Mouse (Mus musculus) mature B cell (primary cell): ENCODE measurements around the gene Rex1bd.

Source experiments
- in situ Hi-C: fragments of 300-500 bp; cut with MboI; formaldehyde crosslinking; loops from 2 replicates; pipeline ENCODE4 v1.14.3; 2019

Gene Rex1bd

DNA sequence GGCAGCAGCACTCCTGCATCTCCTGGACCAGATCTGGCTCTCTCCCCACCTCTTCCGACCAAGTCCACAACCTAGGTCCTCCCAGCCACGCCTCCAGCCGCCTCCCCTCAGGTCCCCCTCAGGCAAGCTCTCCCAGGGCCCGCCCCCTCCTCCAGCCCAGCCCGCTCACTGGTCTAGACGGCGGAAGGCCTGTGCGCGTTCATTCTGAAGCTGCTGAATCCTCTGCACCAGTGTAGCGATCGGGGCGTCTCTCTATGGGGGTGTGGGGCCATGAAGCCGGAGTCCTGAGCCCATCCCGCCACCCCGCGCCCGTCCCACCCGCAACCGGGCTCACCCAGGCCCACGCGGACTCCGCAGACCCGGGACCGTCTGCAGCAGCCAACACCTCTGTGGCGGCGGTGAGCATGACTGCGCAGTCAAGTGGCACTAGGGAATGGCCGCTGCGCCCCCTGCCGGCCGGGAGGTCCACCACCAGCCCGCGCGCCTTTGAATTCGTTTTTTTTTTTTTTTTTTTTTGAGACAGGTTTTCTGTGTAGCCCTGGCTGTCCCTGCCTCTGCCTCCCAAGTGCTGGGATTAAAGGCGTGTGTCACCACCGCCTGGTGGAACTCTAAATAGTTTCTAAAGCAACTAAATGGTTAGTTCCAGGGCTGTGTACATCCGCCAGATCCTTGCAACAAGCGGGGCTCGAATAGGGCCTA, at the start of gene Rex1bd:
Gene Rex1bd, minus strand, starts transcription at position 425 of the 699 bp plus-strand sequence.
- in situ Hi-C loops = loop anchor here (5.0 kb wide), 1 partner anchor 129 kb away; no protein-coding TSS in a partner anchor

GRCm38 (mm10) chr8:70555079-70555747, 48.7 kb upstream of the Rex1bd start:
- in situ Hi-C loops = no loop called here

- in situ Hi-C loops = no loop called here
Measured at GRCm38 (mm10) chr8:70553740-70554139, 47.2 kb upstream of the Rex1bd start.

GRCm38 (mm10) chr8:70552836-70553235, 46.3 kb upstream of the Rex1bd start:
- in situ Hi-C loops = no loop called here

DNA sequence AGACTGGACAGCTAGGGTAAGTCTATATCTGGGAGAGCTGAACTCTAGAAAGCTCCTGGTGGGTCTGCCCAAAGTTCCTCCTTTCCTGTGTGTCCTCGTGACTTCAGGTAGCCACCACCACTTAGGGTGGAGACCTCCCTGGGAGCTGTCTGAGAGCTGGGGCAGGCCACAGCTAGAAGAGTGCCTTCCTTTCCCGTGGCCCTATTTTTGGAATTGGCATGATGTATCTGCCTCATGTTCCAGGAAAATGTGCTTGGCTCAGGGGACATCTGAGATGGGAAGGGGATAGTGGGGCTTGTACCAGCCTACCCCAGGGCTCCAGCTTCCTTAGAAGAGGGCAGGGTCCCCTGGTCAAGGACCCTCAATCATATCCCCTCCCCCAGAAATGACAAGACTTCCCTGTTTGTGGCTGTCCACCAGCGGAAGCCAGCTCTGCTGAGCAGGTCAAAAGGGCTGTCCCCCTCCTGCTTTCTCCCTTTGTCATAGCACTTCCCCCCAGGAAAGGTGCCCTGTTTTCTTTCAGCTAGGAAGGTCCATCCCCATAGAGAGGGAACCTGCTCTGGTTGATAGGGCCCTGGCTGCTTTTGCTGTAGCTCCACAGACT, 45.1 kb upstream of the Rex1bd start:
- in situ Hi-C loops = no loop called here

- in situ Hi-C loops = no loop called here
Measured at GRCm38 (mm10) chr8:70549412-70550184, 43.0 kb upstream of the Rex1bd start.

- in situ Hi-C loops = no loop called here
Measured at GRCm38 (mm10) chr8:70547762-70548161, 41.2 kb upstream of the Rex1bd start.

GRCm38 (mm10) chr8:70546412-70546811, 39.9 kb upstream of the Rex1bd start:
- in situ Hi-C loops = no loop called here

- in situ Hi-C loops = no loop called here
Measured at GRCm38 (mm10) chr8:70544200-70544687, 37.7 kb upstream of the Rex1bd start.

DNA sequence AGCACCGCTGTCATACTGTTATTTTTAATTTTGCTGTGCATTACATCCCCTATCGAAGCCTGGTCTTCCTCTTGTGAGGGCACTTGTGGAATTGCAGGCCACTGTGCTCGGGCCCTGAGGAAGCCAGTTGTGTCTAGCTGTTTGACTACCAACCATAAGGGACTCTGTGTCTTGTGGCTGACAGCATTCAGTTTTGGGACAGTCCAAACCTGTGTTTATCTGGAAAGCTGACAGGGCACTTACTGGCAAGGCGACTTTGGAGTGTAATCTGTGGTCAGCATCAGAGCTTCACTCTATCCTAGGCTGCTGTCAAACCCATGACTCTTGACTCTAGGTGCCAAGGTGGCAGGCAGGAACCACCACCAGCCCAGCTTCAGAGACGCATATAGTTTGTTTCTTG, 34.5 kb upstream of the Rex1bd start:
- in situ Hi-C loops = no loop called here

DNA sequence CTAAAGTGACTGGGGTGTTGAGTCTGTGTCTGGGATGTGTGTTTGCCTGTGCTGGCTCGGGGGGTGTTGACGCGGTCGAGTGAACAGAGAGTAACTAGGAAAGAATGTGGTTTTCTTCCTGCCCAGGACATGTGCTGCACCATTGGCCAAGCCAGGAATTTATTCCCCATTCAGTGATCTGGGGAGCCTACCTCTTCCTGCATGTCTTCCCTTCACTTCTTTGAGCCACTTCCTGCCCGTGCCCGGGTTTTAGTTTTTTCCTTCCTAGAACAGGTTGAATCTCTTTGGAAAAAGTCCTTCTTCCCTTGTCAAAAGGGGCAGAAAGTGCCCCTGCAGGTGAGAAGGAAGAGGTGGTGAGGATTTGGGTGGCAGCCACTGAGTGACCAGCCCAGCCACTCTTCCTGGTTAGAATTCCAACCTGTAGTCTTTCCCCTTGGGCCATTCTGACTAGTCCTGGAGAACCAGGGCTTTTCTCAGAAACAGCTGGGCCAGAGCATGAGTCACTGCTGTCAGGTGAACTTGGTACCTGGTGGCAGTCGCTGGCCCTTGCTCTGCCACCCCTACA, 34.0 kb upstream of the Rex1bd start:
- in situ Hi-C loops = no loop called here

DNA sequence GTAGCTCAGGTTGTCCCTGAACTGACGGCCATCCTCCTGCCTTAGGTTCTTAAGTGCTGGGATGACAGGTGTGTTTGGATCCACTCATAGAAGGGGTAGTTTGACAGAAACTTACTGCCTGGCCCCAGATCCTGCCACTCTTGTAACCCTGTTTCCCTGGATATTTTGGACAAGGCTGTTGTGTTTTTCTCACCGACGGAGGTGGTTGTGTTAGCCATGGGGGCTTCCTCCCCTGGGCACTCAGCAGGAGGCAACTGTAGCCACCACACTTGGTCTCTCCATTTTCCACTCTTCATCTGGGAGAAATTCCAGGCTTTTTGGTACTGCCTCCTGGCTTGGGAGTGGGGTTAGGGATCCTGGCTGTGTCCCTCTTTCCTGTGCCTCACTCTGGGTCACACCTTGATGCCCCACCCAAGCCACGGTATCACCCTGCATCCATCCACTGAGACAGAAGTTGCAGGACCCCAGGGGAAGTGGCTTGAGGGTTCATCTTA, 33.5 kb upstream of the Rex1bd start:
- in situ Hi-C loops = no loop called here

DNA sequence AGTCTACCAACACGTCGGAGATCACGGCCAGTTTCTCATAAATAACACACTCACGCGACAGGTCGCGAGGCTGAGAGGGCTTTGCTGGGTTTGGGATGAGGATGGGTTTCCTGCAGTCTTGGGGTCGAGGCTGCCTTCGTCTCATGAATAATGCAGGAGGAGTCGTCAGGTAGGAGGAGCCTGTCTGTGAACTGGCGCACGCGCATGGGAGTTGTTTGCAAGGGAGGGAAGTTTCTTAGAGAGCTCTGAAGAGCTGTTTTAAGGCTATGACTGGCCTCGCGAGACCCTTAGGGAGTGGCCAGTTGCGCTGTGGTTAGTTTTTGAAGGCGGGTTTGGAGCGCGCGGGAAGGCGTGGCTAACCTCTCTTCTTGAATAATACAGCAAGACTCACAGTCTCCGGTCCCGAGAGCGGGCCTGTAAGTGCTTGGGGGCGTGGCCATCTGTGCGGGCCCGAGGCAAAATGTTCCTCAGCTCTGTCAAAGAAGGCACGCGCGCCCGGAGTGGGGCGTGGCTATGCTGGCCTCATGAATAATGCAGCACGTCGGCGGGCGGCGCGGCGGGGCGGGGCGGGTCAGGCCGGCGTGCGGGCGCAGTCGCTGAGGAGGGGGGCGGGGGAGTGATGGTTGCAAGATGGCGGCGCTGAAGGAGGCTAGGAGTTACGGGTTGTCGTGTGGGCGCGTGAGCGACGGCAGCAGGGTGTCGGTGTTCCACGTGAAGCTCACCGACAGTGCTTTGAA, 32.7 kb upstream of the Rex1bd start, which contains the start of gene Ell:
Gene Ell, plus strand, starts transcription at position 381 of the 737 bp plus-strand sequence.
- in situ Hi-C loops = no loop called here

DNA sequence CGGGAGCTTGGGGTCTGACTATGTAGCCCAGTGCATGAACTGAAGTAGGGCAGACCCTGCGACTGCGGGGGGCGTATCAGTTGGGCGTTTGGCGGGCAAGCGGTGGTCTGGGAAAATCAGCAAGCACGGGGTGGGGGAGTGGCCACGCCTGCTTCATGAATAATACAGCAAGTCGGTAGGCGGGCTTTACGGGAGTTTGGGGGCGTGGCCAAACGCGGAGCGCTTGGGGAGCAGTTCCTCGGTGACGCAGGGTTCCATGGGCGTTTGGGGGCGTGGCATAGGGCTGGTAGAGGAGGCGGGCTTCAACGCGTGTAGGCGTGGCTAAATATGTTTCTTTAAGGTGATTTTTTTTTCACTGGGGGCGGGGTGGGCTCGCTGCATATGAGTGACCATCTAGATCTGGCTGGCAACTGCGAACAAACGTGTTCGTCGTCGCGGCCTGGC, 32.1 kb upstream of the Rex1bd start:
- in situ Hi-C loops = no loop called here

DNA sequence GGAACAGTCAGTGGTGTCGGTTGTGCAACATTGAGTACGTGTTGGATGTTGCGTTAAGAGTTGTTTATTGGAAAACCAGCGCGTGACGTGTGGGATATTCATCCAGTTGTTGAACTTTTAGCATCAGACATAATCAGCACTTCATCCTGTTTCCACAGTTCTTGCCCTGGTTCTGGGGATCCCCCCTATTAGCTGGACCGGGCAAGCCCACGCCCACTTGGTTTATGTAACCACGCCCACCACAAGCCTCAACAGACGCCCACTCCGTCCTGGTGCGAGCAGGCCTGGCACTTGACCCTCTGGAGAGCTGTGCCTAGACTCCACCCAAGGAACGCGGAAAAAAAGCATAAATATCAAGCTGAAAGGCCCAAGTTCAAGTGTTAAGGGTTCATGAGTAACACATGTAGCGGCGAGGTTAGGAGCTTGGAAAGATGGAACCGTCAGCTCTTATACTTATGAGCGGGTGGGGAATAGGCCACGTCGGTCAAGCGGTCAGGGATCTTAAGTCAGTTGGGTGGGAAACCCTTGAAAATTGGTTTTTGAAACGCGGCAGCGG, 31.6 kb upstream of the Rex1bd start:
- in situ Hi-C loops = no loop called here

- in situ Hi-C loops = no loop called here
Measured at GRCm38 (mm10) chr8:70535701-70536100, 29.1 kb upstream of the Rex1bd start.

DNA sequence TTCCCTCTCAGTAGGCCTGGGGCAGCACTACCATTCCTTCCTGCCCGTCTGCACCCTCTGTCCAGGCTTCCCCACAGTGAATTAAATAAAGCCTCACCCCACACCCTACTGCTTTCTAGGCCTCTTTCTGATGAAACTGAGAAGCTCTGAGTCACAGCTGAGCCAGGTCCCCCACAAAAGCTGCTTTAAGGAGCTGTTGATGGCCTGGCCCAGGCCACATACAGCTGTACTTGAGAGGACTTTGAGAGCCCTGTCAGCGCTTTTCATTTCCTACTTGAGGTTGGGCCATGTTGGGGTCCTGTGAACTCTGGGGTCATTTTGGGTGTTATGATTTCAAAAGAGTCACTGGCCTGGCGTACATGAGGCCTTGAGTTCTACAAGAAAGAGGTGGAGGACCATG, 28.7 kb upstream of the Rex1bd start:
- in situ Hi-C loops = no loop called here

DNA sequence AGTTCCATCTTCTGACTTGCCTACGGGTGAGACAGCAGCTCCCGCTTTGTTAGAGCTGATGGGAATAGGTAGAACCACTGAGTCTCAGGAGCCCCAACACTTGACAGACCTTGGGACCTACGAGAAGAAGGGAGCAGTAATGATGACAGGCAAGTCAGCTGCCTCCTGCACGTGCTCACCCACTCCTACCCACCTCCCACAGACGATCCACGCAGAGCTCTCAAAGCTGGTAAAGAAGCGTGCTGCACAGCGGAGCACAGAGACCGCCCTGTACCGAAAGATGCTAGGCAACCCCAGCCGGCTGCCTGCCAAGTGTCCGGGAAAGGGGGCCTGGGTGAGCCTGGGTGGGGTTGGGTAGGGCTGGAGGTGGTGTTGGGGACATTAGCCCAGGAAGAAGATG, 27.7 kb upstream of the Rex1bd start:
- in situ Hi-C loops = no loop called here

GRCm38 (mm10) chr8:70530314-70530713, 23.8 kb upstream of the Rex1bd start:
- in situ Hi-C loops = no loop called here

DNA sequence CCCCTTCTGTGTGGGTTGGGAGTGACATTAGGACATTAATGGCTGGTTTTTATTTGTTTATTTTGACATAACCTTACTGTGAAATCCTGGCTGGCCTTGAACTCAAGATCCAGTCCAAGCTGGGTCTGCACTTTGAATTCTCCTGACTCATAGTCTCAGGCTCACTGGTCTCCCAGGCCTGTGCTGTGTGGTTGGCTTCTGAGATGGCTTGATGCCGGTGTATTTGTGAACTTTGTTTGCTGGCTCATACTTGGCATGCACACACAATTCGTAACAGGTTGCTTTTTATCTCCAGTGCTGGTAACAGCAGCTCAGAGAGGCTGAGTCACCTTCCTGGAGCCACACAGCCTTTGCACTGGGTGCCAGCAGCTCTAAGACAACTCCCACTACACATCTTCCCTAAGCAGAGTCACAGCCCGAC, 23.2 kb upstream of the Rex1bd start:
- in situ Hi-C loops = no loop called here
